Mouse (Mus musculus): ENCODE measurements around the gene Ctnna3. TPM values are rescaled to one million over a fixed set of nuclear protein-coding genes. Genes with fewer than 3 reads are reported as not detected.
"Not testable (repeated sequence)": the region's sequence is repeated elsewhere in the genome, so short reads cannot be mapped to it uniquely, and the experiment has no call there.

Gene Ctnna3
- 1 to 10 TPM; 2.1 to 3.5 TPM for total RNA-seq (2021)
- long read RNA-seq, experiment 1, result 0 reads
- long read RNA-seq, experiment 2, result 0 reads

GRCm38 (mm10) chr10:63429785-63430305 is at the start of gene Ctnna3:
Ctnna3 (plus strand) TSS chr10:63430098.
- DNase-seq, result peak; percentile 90

GRCm38 (mm10) chr10:63381498-63382280 is 48.2 kb upstream of the Ctnna3 start, which contains the start of gene Sirt1:
Sirt1 (minus strand) TSS chr10:63381704.
- peak; percentile 17 for DNase-seq

GRCm38 (mm10) chr10:63382372-63383279 is 47.3 kb upstream of the Ctnna3 start, which contains the start of gene Dnajc12:
Dnajc12 (plus strand) TSS chr10:63382443.
- peak; percentile 86 for DNase-seq

- DNase-seq, result not testable (repeated sequence)
Measured at GRCm38 (mm10) chr10:63385897-63386296, 44.0 kb upstream of the Ctnna3 start.

GRCm38 (mm10) chr10:63386444-63386843 is 43.5 kb upstream of the Ctnna3 start:
- peak; percentile 89 for DNase-seq

- peak; percentile 12 for DNase-seq
Measured at GRCm38 (mm10) chr10:63386991-63387390, 42.9 kb upstream of the Ctnna3 start.

- no peak for DNase-seq
Measured at GRCm38 (mm10) chr10:63388948-63389347, 41.0 kb upstream of the Ctnna3 start.

- no peak for DNase-seq
Measured at GRCm38 (mm10) chr10:63396963-63397362, 32.9 kb upstream of the Ctnna3 start.

GRCm38 (mm10) chr10:63402731-63403504 is 27.0 kb upstream of the Ctnna3 start:
- no peak for DNase-seq

GRCm38 (mm10) chr10:63403636-63404035 is 26.3 kb upstream of the Ctnna3 start:
- no peak for DNase-seq

GRCm38 (mm10) chr10:63410162-63410956 is 19.5 kb upstream of the Ctnna3 start:
- DNase-seq, result no peak

- DNase-seq, result not testable (repeated sequence)
Measured at GRCm38 (mm10) chr10:63411674-63412073, 18.2 kb upstream of the Ctnna3 start.

- no peak for DNase-seq
Measured at GRCm38 (mm10) chr10:63412756-63413155, 17.1 kb upstream of the Ctnna3 start.

GRCm38 (mm10) chr10:63415287-63415686 is 14.6 kb upstream of the Ctnna3 start:
- DNase-seq, result no peak

- DNase-seq, result no peak
Measured at GRCm38 (mm10) chr10:63415850-63416249, 14.0 kb upstream of the Ctnna3 start.

GRCm38 (mm10) chr10:63417061-63417460 is 12.8 kb upstream of the Ctnna3 start:
- DNase-seq, result no peak

- peak; percentile 76 for DNase-seq
Measured at GRCm38 (mm10) chr10:63421739-63422735, 7.9 kb upstream of the Ctnna3 start, which contains the start of gene Gm7075. Gm7075 (minus strand) TSS chr10:63421789.

GRCm38 (mm10) chr10:63422736-63422992 is 7.2 kb upstream of the Ctnna3 start:
- no peak for DNase-seq

- no peak for DNase-seq
Measured at GRCm38 (mm10) chr10:63423591-63424474, 6.1 kb upstream of the Ctnna3 start.

Data from adrenal gland, postnatal 10 days (tissue).